Mouse (Mus musculus): Measurements from ENCODE around the gene Pigo.

DNA sequence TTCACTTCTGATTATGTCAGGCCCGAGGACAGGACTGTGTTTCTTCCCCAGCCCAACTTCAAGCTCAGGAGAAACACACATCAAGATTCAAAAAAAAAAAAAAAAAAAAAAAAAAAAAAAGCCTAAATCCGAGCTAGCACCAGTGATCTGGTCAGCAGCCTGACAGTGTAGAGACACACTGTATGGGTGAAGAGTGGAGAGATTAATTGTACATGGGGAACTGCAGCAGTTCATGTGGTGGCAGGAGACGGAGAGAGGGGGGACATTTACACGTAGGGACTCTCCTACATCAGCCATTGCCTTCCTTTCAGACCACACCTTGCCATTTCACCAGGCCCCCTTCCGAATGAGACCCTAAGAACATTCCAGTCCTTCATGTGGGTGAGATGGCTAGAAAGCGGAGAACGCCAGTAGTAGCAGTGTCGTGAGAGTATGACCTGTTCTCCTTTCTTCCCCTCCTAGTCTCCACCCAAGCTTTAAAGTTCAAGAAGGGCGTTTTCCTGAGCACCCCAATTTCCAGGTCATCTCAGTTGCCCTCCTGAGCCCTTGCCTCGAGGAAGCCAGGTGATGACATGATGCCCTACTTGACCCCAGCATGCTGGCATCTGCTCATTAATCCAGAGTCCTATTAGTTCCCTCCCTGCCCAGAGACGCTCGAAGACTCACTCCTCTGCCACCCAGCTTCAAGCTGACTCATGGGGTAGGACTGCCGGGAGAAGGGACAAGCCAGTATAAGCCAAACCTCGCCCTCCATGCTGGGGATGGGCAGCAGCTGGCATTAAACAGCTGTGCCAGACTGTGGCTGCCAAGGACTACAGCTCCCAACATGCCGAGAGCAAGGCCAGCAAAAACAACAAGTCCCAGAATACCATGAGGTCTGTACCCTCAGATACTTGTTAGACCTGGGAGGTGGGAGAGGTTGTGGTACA is 13.2 kb upstream of the Pigo start:
- TF ChIP-seq CTCF (IDR thresholded peaks at IDR 0.05; ENCODE audit: borderline replicate concordance, insufficient read depth, low read depth, low read length) = no peak
- TF ChIP-seq POLR2A (IDR thresholded peaks at IDR 0.05; ENCODE audit: borderline replicate concordance, insufficient read depth, low read length) = no peak

Measured in cerebellum, adult 2 months (tissue).